Mouse (Mus musculus) heart, postnatal 14 days (tissue): ENCODE data around the gene Zkscan17. TPM values are rescaled to one million over a fixed set of nuclear protein-coding genes. Genes with fewer than 3 reads are reported as not detected.

Source experiments
- DNase-seq, 2 experiments: peaks; one replicate each; pipeline ENCODE4 v3.0.0; 2021 to 2022
- intact Hi-C: fragments of 180-260 bp; cut with DNase I; formaldehyde crosslinking; loops from one replicate; pipeline ENCODE4 v1.15.1; 2025
- total RNA-seq, 2 experiments: library from RNA; stranded (reverse); gene quantifications; 2 replicates each; pipeline ENCODE4 v1.2.3; 2021

Zkscan17 gene
- total RNA-seq, 2 experiments from 2014 or later, result 18.5 to 20.1 TPM

DNA sequence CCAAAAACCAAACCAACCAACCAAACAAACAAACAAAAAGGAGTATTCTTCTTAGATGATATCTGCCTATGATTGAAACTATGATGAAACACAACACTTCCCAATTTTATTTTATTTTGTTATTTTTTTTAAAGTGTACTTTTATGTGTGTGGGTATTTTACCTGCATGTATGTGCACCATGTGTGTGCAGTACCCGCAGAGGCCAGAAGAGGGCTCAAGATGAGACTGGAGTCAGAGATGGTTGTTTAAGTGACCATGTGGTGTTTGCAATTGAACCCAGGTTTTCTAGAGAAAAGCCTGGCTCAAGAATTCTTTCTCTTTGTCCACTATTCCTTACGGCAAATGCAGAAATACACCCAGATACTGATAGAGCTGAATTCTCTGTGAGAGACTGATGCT, 2.4 kb downstream of the Zkscan17 start:
- intact Hi-C loops, result loop anchor here (10.0 kb wide), 1 partner anchor 221 kb away; no protein-coding TSS in a partner anchor
- no peak for DNase-seq

DNA sequence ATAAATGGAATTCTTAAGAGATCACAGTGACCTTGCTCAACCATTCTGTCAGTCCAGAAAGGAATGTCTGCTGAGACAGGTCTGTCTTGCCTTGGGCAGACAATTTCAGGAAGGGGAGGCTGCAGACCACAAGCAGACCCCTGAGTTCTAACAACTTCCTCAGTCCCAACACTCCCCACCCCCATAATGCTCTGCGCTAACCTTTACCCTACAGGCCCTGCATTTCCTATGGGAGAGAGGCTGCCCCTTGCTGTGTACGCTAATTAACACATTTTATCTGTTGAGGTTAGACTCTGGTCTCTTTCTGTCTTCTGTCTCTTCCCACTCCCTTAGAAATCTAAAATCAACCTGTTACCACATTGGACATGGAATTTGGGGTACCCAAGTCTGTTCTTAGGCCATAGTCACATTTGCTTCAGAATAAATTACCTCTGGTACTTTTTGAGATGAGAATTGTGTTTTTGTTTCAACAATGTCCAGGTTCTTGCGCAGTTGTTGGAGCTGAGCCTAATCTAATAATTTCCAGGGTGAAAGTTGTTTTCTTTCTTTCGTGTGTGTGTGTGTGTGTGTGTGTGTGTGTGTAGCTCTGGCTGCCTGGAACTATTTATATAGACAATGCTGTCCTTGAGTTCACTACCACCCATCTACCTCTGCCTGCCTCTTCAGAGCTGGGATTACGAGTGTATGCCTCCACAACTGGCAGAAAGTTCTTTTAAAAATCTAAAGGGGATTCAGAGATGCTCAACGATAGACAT, 6.6 kb downstream of the Zkscan17 start:
- no peak for DNase-seq
- intact Hi-C loops, result loop anchor here (10.0 kb wide), 1 partner anchor 225 kb away; no protein-coding TSS in a partner anchor

DNA sequence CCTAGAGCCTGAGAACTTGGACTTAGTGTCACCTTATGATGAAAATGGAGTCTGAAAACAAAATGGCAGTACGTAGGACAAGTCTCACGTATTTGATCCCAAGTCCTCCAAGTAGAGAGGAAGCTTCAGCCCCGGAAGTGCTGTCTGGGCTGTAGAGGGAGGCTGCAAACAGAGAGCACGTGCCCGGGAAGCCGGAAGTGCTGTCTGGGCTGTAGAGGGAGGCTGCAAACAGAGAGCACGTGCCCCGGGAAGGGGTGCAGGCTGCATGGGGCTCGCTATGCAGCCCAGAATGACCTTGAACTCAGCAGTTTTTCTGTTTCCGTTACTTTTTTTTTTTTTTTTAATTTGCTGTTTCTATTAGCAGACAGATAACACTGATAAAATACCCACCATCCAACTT, 8.3 kb downstream of the Zkscan17 start:
- intact Hi-C loops, result no loop called here
- DNase-seq, result peak in 1 of 2 experiments; percentile 24

GRCm38 (mm10) chr11:59517441-59517840, 9.1 kb downstream of the Zkscan17 start:
- intact Hi-C loops, result no loop called here
- no peak for DNase-seq

GRCm38 (mm10) chr11:59514789-59515188, 11.8 kb downstream of the Zkscan17 start:
- no peak for DNase-seq
- intact Hi-C loops, result no loop called here

GRCm38 (mm10) chr11:59514381-59514780, 12.2 kb downstream of the Zkscan17 start:
- intact Hi-C loops, result no loop called here
- DNase-seq, result no peak

- DNase-seq, result no peak
- intact Hi-C loops, result no loop called here
Measured at GRCm38 (mm10) chr11:59513556-59513955, 13.0 kb downstream of the Zkscan17 start.

DNA sequence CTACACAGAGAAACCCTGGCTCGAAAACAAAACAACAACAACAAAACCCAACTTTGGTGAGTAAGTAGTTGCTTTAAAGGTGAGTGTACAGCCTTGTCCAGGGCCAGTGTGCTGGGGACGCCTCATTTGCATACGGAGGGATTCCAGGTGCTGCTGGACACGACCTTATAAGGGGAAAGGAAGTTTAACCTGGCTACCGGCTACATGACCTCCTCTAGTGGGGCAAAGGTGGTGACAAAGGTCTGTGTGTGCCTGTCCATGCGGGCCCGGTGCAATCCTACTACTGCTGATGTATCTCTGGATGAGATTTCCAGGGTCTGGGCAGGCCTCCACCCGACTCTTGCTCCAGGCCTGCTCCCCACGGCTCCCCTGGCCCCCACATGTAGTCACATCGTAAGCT, 13.8 kb downstream of the Zkscan17 start:
- DNase-seq, result no peak
- intact Hi-C loops, result no loop called here

- no peak for DNase-seq
- intact Hi-C loops, result no loop called here
Measured at GRCm38 (mm10) chr11:59511558-59511957, 15.0 kb downstream of the Zkscan17 start.

- intact Hi-C loops, result no loop called here
Measured at GRCm38 (mm10) chr11:59506713-59507074, 19.9 kb downstream of the Zkscan17 start.

GRCm38 (mm10) chr11:59505839-59506712, 20.5 kb downstream of the Zkscan17 start:
- peak; percentile 93 for DNase-seq
- intact Hi-C loops, result no loop called here

More at GRCm38 (mm10) chr11:59506713-59507074, 19.9 kb downstream of the Zkscan17 start:
- no peak for DNase-seq

- peak; percentile 48 to 55 for DNase-seq
Measured at GRCm38 (mm10) chr11:59505351-59505838, 21.2 kb downstream of the Zkscan17 start.

GRCm38 (mm10) chr11:59501978-59502700, 24.4 kb downstream of the Zkscan17 start:
- intact Hi-C loops, result no loop called here
- no peak for DNase-seq

More at GRCm38 (mm10) chr11:59505351-59505838, 21.2 kb downstream of the Zkscan17 start:
- intact Hi-C loops, result no loop called here

DNA sequence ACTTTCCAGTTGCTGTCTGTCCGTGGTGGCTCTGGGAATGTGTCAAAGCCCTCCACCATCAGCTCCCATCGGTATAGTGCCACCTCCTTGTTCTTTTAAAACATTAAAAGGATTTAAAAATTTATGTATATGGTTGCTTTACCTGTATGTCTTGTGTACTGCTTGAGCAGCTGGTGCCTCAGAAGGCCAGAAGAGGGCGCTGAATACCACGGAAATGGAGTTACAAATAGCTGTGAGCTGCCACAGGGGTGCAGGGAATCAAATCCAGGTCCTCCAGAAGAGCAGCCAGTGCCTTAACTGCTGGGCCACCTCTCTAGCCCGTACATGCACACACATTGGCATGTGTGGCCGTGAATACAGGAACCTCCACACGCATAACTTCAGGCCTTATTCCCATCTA, 28.8 kb downstream of the Zkscan17 start:
- DNase-seq, result no peak
- intact Hi-C loops, result no loop called here

DNA sequence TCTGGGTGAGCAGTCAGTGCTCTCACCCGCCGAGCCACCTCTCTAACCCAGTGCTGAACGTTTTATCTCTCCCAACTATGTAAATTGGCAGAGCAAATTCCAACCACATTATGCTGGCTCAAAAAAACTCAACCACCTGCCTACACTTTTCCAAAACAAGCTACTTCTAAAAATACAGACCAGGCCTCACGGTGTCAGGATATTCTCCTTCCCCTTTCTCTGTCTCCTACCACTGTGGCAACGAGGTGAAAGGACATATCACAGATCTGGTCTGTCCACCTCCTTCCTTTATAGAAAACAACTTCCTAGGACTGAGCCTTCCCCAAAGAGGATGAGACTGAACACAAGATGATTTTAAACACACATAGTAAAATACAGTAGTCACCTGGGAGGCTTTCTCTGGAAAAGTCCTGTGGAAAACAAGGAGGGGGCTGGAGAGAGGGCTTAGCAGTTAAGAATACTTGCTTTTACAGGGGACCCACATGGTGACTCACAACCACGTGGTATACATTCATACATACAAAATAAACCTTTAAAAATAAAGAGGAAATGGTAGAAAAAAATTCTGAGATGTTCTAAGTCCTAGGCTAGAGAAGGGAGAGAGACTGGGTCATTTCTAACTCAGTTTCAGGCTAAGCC, 29.8 kb downstream of the Zkscan17 start:
- intact Hi-C loops, result no loop called here

GRCm38 (mm10) chr11:59486222-59486621, 40.3 kb downstream of the Zkscan17 start:
- intact Hi-C loops, result no loop called here

More for the DNA sequence above, 29.8 kb downstream of the Zkscan17 start:
- no peak for DNase-seq

DNA sequence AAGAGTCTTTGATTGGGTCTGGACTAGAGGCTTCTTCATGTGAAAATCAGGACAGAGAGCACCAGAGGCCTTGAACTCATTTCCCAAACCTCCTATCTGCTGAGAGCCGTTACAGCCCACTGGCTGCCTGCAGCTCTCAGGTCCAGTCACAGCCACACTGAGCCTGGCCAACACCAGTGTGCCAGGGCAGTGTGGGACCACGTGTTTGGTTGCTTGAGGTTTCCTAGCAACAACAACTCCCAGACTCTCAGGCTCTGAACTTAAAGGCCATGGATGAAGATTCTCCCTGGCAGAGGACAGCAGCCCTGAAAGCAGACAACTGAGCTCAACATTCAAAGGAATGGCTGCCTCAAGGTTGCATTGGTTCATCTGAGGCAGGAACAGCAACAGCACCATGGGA, 40.9 kb downstream of the Zkscan17 start:
- intact Hi-C loops, result no loop called here
- DNase-seq, result no peak

More at GRCm38 (mm10) chr11:59486222-59486621, 40.3 kb downstream of the Zkscan17 start:
- DNase-seq, result no peak

DNA sequence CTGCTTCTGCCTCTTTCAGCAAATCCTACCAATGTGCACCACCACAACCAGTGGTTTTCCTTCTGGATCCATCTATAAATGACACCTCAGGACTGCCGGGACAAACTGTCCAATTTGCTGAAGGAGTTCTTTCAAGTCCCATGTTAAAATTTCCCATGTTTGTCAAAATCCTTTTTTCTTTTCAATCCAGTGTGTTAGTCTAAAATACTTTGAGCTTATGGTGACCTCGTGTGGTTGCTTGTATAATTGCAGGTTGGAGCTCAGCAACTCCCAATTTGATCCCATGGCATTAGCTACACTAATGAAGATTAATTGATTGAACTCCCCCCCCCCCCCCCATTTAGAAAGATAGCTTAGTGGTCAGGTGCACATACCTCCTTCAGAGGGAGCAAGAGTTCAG, 43.3 kb downstream of the Zkscan17 start:
- peak; percentile 45 to 72 for DNase-seq

GRCm38 (mm10) chr11:59477240-59477639, 49.3 kb downstream of the Zkscan17 start:
- intact Hi-C loops, result no loop called here

More for the DNA sequence above, 43.3 kb downstream of the Zkscan17 start:
- intact Hi-C loops, result loop anchor here (2.0 to 5.0 kb wide), 3 partner anchors 36 to 246 kb away; no protein-coding TSS in a partner anchor

DNA sequence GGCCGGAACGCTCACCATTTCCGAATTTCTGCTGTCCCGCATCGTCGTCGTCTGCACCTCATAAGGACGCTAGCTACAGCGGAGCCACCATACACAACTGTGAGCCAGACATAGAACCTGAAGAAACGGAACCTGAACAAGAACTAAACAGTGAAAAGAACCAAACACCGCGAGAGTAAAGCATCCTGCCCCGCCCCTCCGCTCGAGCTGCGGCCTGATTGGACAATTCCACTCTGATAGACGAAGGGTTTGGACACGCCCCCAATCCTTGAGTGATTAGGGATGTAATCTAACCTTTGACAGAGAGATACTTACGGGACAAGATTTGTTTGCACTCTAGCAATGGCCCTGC, 54.2 kb downstream of the Zkscan17 start, which contains the start of gene Zfp867:
Zfp867 (minus strand) TSS at position 149 of the 352 bp plus-strand sequence.
- intact Hi-C loops, result loop anchor here (5.0 kb wide), 1 partner anchor 50 kb away; no protein-coding TSS in a partner anchor
- DNase-seq, result peak; percentile 81 to 89

More at GRCm38 (mm10) chr11:59477240-59477639, 49.3 kb downstream of the Zkscan17 start:
- DNase-seq, result no peak
